Mouse (Mus musculus) heart, embryonic 14.5 days (tissue): Measurements from ENCODE around the gene Ccdc183. TPM values are rescaled to one million over a fixed set of nuclear protein-coding genes. Genes with fewer than 3 reads are reported as not detected.
A peak's percentile ranks its signal among the peaks of the same experiment; 100 is the strongest.

Experiments used
- ATAC-seq: fragments of 200-750 bp; cut with Nextera tagmentation; 2 replicates; pipeline ENCODE4 v1.8.0; 2017; ENCODE audit warnings: low read depth, moderate TSS enrichment; ENCODE audit not compliant: insufficient number of reproducible peaks, insufficient read depth, low FRiP score
- H3K27ac ChIP-seq, 2 experiments: fragments of 200-500 bp in 1 of 2; fragments of 300-500 bp in 1 of 2; sonication (generic) in 1 of 2; replicated peaks in 1 of 2; 2 replicates each; pipeline ENCODE4 v1.5.1; 2012 to 2014; ENCODE audit warnings: low read depth in 2 of 2, low read length in 2 of 2, control low read depth in 1 of 2, mild to moderate bottlenecking in 1 of 2, mixed read lengths in 1 of 2; ENCODE audit not compliant: control insufficient read depth in 1 of 2, insufficient read depth in 1 of 2
- H3K27me3 ChIP-seq: fragments of 300-500 bp; sonication (generic); 2 replicates; pipeline ENCODE4 v1.6.1; 2014; ENCODE audit warnings: mild to moderate bottlenecking, low read length, control low read depth; ENCODE audit not compliant: control insufficient read depth, insufficient read depth
- H3K36me3 ChIP-seq: fragments of 300-500 bp; sonication (generic); 2 replicates; pipeline ENCODE4 v1.6.1; 2014; ENCODE audit warnings: mild to moderate bottlenecking, control low read depth, low read length, mixed read lengths; ENCODE audit not compliant: control insufficient read depth, insufficient read depth
- H3K4me1 ChIP-seq, 2 experiments: fragments of 200-500 bp in 1 of 2; fragments of 300-500 bp in 1 of 2; sonication (generic) in 1 of 2; 2 replicates each; pipeline ENCODE4 v1.6.1; 2012 to 2014; ENCODE audit warnings: low read length in 2 of 2, control low read depth in 1 of 2, mixed read lengths in 1 of 2; ENCODE audit not compliant: control insufficient read depth in 2 of 2, insufficient read depth in 2 of 2
- H3K4me2 ChIP-seq: fragments of 300-500 bp; sonication (generic); 2 replicates; pipeline ENCODE4 v1.6.1; 2014; ENCODE audit warnings: mild to moderate bottlenecking, low read length
- H3K4me3 ChIP-seq, 2 experiments: fragments of 200-500 bp in 1 of 2; fragments of 300-500 bp in 1 of 2; sonication (generic) in 1 of 2; 2 replicates each; pipeline ENCODE4 v1.5.1; 2012 to 2014; ENCODE audit warnings: low read length in 2 of 2, mild to moderate bottlenecking in 2 of 2, control low read depth in 1 of 2, low read depth in 1 of 2, moderate library complexity in 1 of 2; ENCODE audit not compliant: control insufficient read depth in 1 of 2, insufficient read depth in 1 of 2
- H3K9ac ChIP-seq: fragments of 300-500 bp; sonication (generic); 2 replicates; pipeline ENCODE4 v1.6.1; 2014; ENCODE audit warnings: mild to moderate bottlenecking, low read length
- H3K9me3 ChIP-seq: fragments of 300-500 bp; sonication (generic); 2 replicates; pipeline ENCODE4 v1.6.1; 2016; ENCODE audit warnings: low read length, control low read depth; ENCODE audit not compliant: control insufficient read depth
- WGBS: fragments of 180-500 bp; shearing (Covaris S2); extraction: QIAGEN DNeasy Blood & Tissue Kit; methylation state at CpG from one replicate; pipeline ENCODE4 v1.1.7; 2014; 5-methylcytosine and 5-hydroxymethylcytosine counted together
- polyA plus RNA-seq: library from polyadenylated mRNA; unstranded; fragments of >200 nt; fragmentation: Nextera tagmentation; extraction: Ambion mirVana; gene quantifications from 2 replicates; pipeline ENCODE4 v1.2.1, GENCODE M21; 2014

Ccdc183 gene
- polyA plus RNA-seq, 1 experiment from 2014 or later, result 0.07 TPM

DNA sequence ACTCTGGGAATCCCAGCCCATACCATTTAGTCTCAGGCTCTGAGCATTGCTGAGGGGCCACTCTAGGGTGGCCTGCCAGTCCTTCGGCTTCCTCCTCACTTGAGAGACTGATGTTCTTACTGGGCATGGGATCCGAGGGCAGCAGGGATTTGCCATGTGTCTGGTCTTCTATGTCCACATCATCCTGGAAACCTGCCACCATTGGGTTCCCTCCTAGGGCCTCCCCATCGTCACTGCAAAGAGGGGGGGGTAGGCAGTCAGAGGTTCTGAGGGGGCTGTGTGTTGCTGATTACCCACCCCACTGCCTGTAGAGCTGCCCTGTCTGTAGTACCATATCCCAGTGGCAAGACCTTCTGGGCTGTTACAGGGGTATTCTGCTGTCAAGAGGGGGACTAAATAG, 31.9 kb downstream of the Ccdc183 start:
- Histone ChIP-seq H3K27ac (no peak overlapping the region), H3K9me3 (no peaks in the 10 kb centered on the region), H3K36me3 (peaks cover 76% of the 10 kb centered on the region), H3K9ac (no peak overlapping the region), H3K27me3 (peaks cover 8% of the 10 kb centered on the region), H3K4me3 (no peak overlapping the region), H3K4me2 (no peak overlapping the region), H3K4me1 (peaks cover 20 to 24% of the 10 kb centered on the region in 2 experiments)
- ATAC-seq, result no peak
- WGBS, result 78% methylated on average over 3 of the region's 3 CpGs

DNA sequence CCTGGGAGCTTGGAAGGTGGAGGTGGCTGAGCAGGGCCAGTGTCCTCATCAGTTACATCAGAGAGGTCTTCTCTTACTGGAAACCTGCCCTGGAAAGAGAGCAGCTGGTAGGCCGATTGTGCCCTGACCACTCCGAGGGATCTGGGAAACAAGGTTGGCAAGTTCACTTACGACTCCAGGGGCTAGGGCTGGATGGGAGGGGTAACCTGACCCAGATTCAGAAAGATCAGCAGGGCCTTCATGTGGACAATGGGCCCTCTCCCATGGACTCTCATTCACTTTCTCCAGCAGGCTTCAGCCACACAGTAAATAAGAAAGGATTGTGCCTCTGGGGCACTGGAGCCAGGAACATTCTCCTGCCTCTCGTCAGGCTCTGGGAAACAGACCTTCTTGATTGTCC, 32.6 kb downstream of the Ccdc183 start:
- no peak overlapping the region for H3K9ac ChIP-seq
- peaks cover 68% of the 10 kb centered on the region for H3K36me3 ChIP-seq
- H3K27me3 ChIP-seq, result peaks cover 15% of the 10 kb centered on the region
- H3K9me3 ChIP-seq, result no peaks in the 10 kb centered on the region
- peaks cover 20 to 24% of the 10 kb centered on the region in 2 experiments for H3K4me1 ChIP-seq
- no peak overlapping the region for H3K27ac ChIP-seq
- ATAC-seq, result no peak
- 91% methylated on average over 4 of the region's 4 CpGs for WGBS
- no peak overlapping the region for H3K4me2 ChIP-seq
- H3K4me3 ChIP-seq, result no peak overlapping the region

- no peak overlapping the region for H3K27ac ChIP-seq
- WGBS, result 88% methylated on average over 3 of the region's 3 CpGs
- no peak for ATAC-seq
- H3K4me1 ChIP-seq, result peaks cover 20 to 30% of the 10 kb centered on the region in 2 experiments
- H3K9me3 ChIP-seq, result no peaks in the 10 kb centered on the region
- H3K36me3 ChIP-seq, result peaks cover 62% of the 10 kb centered on the region
- H3K27me3 ChIP-seq, result peaks cover 22% of the 10 kb centered on the region
- H3K9ac ChIP-seq, result no peak overlapping the region
- no peak overlapping the region for H3K4me2 ChIP-seq
- no peak overlapping the region for H3K4me3 ChIP-seq
Measured at GRCm38 (mm10) chr2:25584152-25584551, 33.3 kb downstream of the Ccdc183 start.

- Histone ChIP-seq H3K27me3 (peaks cover 28% of the 10 kb centered on the region), H3K4me3 (no peak overlapping the region), H3K36me3 (peaks cover 59% of the 10 kb centered on the region), H3K4me1 (peaks cover 20 to 31% of the 10 kb centered on the region in 2 experiments), H3K9ac (no peak overlapping the region), H3K27ac (no peak overlapping the region), H3K4me2 (no peak overlapping the region), H3K9me3 (no peaks in the 10 kb centered on the region)
- no peak for ATAC-seq
- 65% methylated on average over 3 of the region's 4 CpGs for WGBS
Measured at GRCm38 (mm10) chr2:25583571-25583970, 33.9 kb downstream of the Ccdc183 start.

DNA sequence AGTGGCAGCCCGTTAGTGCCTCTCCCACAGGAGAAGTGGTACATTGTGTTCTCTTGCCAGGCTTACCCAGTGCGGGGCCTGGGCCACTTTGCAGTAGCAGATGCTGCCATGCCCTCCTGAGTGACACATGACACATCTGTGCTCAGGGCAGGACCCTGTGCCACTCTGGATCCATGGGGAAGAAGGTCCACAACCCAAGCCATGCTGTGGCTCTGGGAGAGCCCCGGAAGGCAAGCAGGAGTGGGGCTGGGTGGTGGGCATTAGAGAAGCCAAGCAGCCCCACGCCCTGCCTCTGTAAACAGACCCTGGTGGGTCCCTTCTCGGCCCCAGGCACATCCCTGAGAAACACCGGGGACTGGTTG, 34.4 kb downstream of the Ccdc183 start:
- no peak for ATAC-seq
- Histone ChIP-seq H3K9me3 (no peaks in the 10 kb centered on the region), H3K27ac (no peak overlapping the region), H3K4me2 (no peak overlapping the region), H3K4me3 (no peak overlapping the region), H3K36me3 (peaks cover 54% of the 10 kb centered on the region), H3K4me1 (peaks cover 21 to 35% of the 10 kb centered on the region in 2 experiments), H3K9ac (no peak overlapping the region), H3K27me3 (peaks cover 33% of the 10 kb centered on the region)
- 86% methylated on average over 6 of the region's 6 CpGs for WGBS

GRCm38 (mm10) chr2:25582466-25583119, 34.9 kb downstream of the Ccdc183 start:
- Histone ChIP-seq H3K4me2 (no peak overlapping the region), H3K4me3 (no peak overlapping the region), H3K9ac (0 out of 2 replicates have a peak overlapping the region, but pooled peaks have one; percentile 10), H3K27ac (no peak overlapping the region), H3K27me3 (peaks cover 38% of the 10 kb centered on the region), H3K9me3 (no peaks in the 10 kb centered on the region), H3K4me1 (peaks cover 23 to 38% of the 10 kb centered on the region in 2 experiments), H3K36me3 (peaks cover 49% of the 10 kb centered on the region)
- 43% methylated on average over 12 of the region's 12 CpGs for WGBS
- no peak; the same call in 1 of the 2 replicates for ATAC-seq

GRCm38 (mm10) chr2:25581901-25582301, 35.6 kb downstream of the Ccdc183 start:
- no peak for ATAC-seq
- H3K4me3 ChIP-seq, result no peak overlapping the region

More at GRCm38 (mm10) chr2:25581901-25582301, 35.6 kb downstream of the Ccdc183 start:
- 28% methylated on average over 6 of the region's 6 CpGs for WGBS
- peaks cover 45% of the 10 kb centered on the region for H3K27me3 ChIP-seq
- no peak overlapping the region for H3K27ac ChIP-seq
- H3K36me3 ChIP-seq, result peaks cover 42% of the 10 kb centered on the region
- H3K9me3 ChIP-seq, result no peaks in the 10 kb centered on the region
- H3K4me1 ChIP-seq, result peaks cover 26 to 36% of the 10 kb centered on the region in 2 experiments
- H3K4me2 ChIP-seq, result peak overlapping the region; percentile 81
- H3K9ac ChIP-seq, result no peak overlapping the region
